Mouse (Mus musculus): ENCODE measurements around the gene Osbpl6. TPM values are rescaled to one million over a fixed set of nuclear protein-coding genes. Genes with fewer than 3 reads are reported as not detected.
A peak's percentile ranks its signal among the peaks of the same experiment; 100 is the strongest.

The Osbpl6 gene
- polyA plus RNA-seq, 1 experiment from 2014 or later: 13.8 TPM

DNA sequence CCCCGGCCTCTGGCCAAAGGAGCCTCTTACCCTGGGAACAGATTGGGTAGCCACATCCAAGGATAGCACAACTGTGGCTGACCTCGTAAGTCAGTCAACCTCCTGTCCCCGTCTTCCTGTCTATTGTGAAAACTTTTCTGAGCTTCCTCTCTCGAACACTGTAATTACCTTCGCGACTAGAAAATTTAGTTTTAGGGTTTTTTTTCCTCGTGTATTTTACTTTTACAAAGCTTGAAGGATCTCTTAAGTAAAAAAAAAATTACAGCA is 35.7 kb upstream of the Osbpl6 start:
- Histone ChIP-seq H3K9me3 (ENCODE audit: control insufficient read depth, low read length) (no peaks in the 10 kb centered on the region), H3K4me3 (ENCODE audit: low read depth, low read length) (peak overlapping the region; percentile 94), H3K9ac (ENCODE audit: low read length) (peak overlapping the region; percentile 90), H3K4me1 (replicated peaks; ENCODE audit: control insufficient read depth, insufficient read depth, low read length) (peaks cover 3% of the 10 kb centered on the region; the same call in 1 of the 2 replicates), H3K36me3 (ENCODE audit: control insufficient read depth, insufficient read depth, low read length) (no peaks in the 10 kb centered on the region; the same call in 1 of the 2 replicates), H3K27ac (ENCODE audit: low read depth, low read length) (no peak overlapping the region), H3K4me2 (ENCODE audit: low read depth, low read length, severe bottlenecking) (peak overlapping the region; percentile 72), H3K27me3 (ENCODE audit: control insufficient read depth, insufficient read depth, low read length) (no peaks in the 10 kb centered on the region)
- WGBS: 5% methylated on average over 7 of the region's 7 CpGs
- no peak for ATAC-seq (replicated peaks; ENCODE audit: low FRiP score)
- DNase-seq (ENCODE audit: low spot score): no peak

DNA sequence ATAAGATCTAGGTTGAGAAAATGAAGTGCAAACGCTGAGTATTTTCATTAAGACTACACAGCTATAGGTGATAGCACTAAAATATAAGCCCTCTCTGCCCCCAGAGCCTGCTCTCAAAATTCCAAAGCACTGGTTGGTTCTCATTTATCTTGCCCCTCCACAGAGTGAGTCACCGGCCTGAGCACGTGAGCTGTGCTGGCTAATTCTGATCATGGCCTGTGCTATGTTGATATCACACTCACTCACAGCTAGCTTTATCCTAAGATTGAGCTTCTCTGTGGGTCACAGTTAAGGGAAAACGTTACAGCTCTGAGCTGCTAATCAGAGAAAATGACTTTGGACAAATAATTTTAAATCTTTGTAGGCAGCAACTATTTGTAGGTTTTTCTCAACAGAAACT is 34.1 kb upstream of the Osbpl6 start:
- no peak for DNase-seq (ENCODE audit: low spot score)
- WGBS: 90% methylated on average over 4 of the region's 4 CpGs
- Histone ChIP-seq H3K4me2 (ENCODE audit: low read depth, low read length, severe bottlenecking) (no peak overlapping the region), H3K9me3 (ENCODE audit: control insufficient read depth, low read length) (no peaks in the 10 kb centered on the region), H3K9ac (ENCODE audit: low read length) (no peak overlapping the region), H3K27me3 (ENCODE audit: control insufficient read depth, insufficient read depth, low read length) (no peaks in the 10 kb centered on the region), H3K4me1 (replicated peaks; ENCODE audit: control insufficient read depth, insufficient read depth, low read length) (peaks cover 3% of the 10 kb centered on the region; the same call in 1 of the 2 replicates), H3K4me3 (ENCODE audit: low read depth, low read length) (no peak overlapping the region), H3K27ac (ENCODE audit: low read depth, low read length) (no peak overlapping the region), H3K36me3 (ENCODE audit: control insufficient read depth, insufficient read depth, low read length) (no peaks in the 10 kb centered on the region; the same call in none of the 2 replicates)
- no peak for ATAC-seq (replicated peaks; ENCODE audit: low FRiP score)

DNA sequence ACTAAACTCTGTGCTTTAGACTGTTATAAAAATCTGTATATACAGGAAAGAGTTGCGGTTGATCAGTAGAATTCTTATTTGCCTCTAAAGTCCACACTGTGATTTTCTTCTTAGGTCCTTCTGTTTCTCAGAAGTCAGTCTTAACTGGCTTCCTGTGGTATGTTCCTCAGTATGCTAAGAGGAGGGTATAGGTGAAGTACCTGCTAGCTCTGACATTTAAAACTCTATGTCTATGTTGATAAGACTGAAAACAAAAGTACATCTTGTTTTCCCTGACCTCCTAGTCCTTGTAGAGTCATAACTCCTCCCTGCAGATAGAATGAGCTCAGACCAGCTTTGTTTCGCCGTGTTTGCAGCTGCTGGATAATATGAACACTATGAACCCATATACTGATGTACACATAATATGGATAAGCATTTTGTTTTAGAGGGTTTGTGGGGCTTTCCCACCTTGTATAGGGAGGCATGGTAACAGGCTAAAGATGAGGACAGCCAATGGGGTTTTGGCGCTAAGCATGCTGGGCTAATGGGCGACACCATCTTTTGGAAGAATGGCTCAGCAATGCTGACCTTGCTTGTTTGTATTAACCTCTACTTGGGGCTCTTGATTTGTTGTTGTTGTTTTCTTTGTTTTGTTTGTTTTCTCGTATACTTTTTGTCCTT is 31.6 kb upstream of the Osbpl6 start:
- DNase-seq (ENCODE audit: low spot score): no peak
- no peak overlapping the region for H3K27ac ChIP-seq (ENCODE audit: low read depth, low read length)
- ATAC-seq (replicated peaks; ENCODE audit: low FRiP score): no peak
- no peak overlapping the region for H3K4me3 ChIP-seq (ENCODE audit: low read depth, low read length)
- H3K9ac ChIP-seq (ENCODE audit: low read length): no peak overlapping the region
- no peak overlapping the region for H3K4me2 ChIP-seq (ENCODE audit: low read depth, low read length, severe bottlenecking)
- peaks cover 3% of the 10 kb centered on the region for H3K36me3 ChIP-seq (ENCODE audit: control insufficient read depth, insufficient read depth, low read length)
- H3K4me1 ChIP-seq (replicated peaks; ENCODE audit: control insufficient read depth, insufficient read depth, low read length): peaks cover 3% of the 10 kb centered on the region; the same call in 1 of the 2 replicates
- H3K27me3 ChIP-seq (ENCODE audit: control insufficient read depth, insufficient read depth, low read length): no peaks in the 10 kb centered on the region
- no peaks in the 10 kb centered on the region for H3K9me3 ChIP-seq (ENCODE audit: control insufficient read depth, low read length)
- WGBS: 91% methylated on average over 6 of the region's 6 CpGs

DNA sequence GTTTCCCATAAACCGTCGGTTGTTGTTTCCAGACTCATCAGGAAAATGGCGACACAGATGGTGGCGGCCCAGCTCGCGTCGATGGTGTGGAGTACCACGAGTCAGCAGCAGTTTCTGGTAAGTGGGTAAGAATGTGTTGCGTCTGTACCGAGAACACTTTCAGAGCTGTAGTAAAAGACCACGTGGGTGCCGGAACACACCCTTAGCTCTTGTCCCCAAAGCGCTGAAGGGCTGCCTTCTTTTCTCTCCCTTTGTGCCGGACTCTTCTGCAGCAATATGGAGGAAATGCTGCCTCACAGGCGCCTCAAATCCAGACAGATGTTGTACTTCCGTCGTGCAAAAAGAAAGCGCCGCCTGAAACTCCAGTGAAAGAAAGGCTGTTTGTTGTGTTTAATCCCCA is 27.7 kb upstream of the Osbpl6 start:
- H3K27ac ChIP-seq (ENCODE audit: low read depth, low read length): no peak overlapping the region
- DNase-seq (ENCODE audit: low spot score): no peak
- no peak overlapping the region for H3K4me2 ChIP-seq (ENCODE audit: low read depth, low read length, severe bottlenecking)
- peaks cover 3% of the 10 kb centered on the region for H3K36me3 ChIP-seq (ENCODE audit: control insufficient read depth, insufficient read depth, low read length)
- H3K27me3 ChIP-seq (ENCODE audit: control insufficient read depth, insufficient read depth, low read length): no peaks in the 10 kb centered on the region
- H3K9me3 ChIP-seq (ENCODE audit: control insufficient read depth, low read length): no peaks in the 10 kb centered on the region
- ATAC-seq (replicated peaks; ENCODE audit: low FRiP score): no peak
- no peak overlapping the region for H3K4me3 ChIP-seq (ENCODE audit: low read depth, low read length)
- H3K9ac ChIP-seq (ENCODE audit: low read length): no peak overlapping the region
- H3K4me1 ChIP-seq (replicated peaks; ENCODE audit: control insufficient read depth, insufficient read depth, low read length): no peaks in the 10 kb centered on the region
- 95% methylated on average over 19 of the region's 19 CpGs for WGBS

DNA sequence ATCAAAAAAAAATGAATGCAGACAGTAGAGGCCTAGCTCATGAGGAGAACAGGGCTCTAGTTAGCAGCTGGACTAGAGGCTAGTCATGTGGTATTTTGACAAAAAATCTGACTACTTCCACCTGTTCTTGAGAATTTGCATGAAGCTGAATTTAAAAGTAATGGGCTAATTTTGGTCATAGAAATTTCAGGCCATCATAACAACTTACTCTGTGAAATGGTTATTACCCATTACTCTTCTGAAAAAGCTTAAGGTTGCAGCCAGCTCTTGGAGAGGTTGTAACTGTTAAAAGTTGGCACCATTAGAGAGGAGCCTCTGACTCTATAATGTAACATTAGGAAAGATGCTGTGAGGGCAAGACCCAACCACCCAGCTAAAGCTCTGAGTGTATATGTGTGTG is 19.8 kb upstream of the Osbpl6 start:
- H3K9me3 ChIP-seq (ENCODE audit: control insufficient read depth, low read length): no peaks in the 10 kb centered on the region
- no peaks in the 10 kb centered on the region for H3K27me3 ChIP-seq (ENCODE audit: control insufficient read depth, insufficient read depth, low read length)
- H3K4me1 ChIP-seq (replicated peaks; ENCODE audit: control insufficient read depth, insufficient read depth, low read length): no peaks in the 10 kb centered on the region
- H3K36me3 ChIP-seq (ENCODE audit: control insufficient read depth, insufficient read depth, low read length): no peaks in the 10 kb centered on the region
- ATAC-seq (replicated peaks; ENCODE audit: low FRiP score): no peak
- DNase-seq (ENCODE audit: low spot score): no peak
- H3K9ac ChIP-seq (ENCODE audit: low read length): no peak overlapping the region
- no peak overlapping the region for H3K27ac ChIP-seq (ENCODE audit: low read depth, low read length)
- no peak overlapping the region for H3K4me3 ChIP-seq (ENCODE audit: low read depth, low read length)
- no peak overlapping the region for H3K4me2 ChIP-seq (ENCODE audit: low read depth, low read length, severe bottlenecking)

DNA sequence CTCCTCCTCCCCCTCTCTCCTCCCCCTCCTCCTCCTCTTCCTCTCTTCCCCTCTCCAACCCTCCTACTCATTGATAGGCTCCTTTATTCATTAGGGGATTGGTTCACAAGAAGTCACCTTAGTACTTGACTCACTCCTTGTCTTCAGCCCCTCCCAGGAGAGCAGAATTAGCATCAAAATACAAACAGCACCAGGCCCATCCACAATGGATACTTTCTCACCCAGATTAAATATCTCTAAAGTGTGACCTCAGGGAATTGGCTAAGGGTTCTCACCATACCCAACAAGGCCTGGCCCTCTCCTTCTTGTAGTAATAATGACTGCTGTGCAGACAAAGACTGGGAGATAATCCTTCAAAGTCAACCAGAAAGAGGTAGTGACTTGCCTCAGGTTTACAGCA is 6.1 kb upstream of the Osbpl6 start:
- DNase-seq (ENCODE audit: low spot score) (no peak), ATAC-seq (replicated peaks; ENCODE audit: low FRiP score) (no peak)
- Histone ChIP-seq H3K36me3 (ENCODE audit: control insufficient read depth, insufficient read depth, low read length) (no peaks in the 10 kb centered on the region), H3K9me3 (ENCODE audit: control insufficient read depth, low read length) (no peaks in the 10 kb centered on the region), H3K27me3 (ENCODE audit: control insufficient read depth, insufficient read depth, low read length) (peaks cover 6% of the 10 kb centered on the region; the same call in 1 of the 2 replicates), H3K4me1 (replicated peaks; ENCODE audit: control insufficient read depth, insufficient read depth, low read length) (no peaks in the 10 kb centered on the region), H3K27ac (ENCODE audit: low read depth, low read length) (no peak overlapping the region), H3K4me3 (ENCODE audit: low read depth, low read length) (no peak overlapping the region), H3K9ac (ENCODE audit: low read length) (no peak overlapping the region), H3K4me2 (ENCODE audit: low read depth, low read length, severe bottlenecking) (no peak overlapping the region)

DNA sequence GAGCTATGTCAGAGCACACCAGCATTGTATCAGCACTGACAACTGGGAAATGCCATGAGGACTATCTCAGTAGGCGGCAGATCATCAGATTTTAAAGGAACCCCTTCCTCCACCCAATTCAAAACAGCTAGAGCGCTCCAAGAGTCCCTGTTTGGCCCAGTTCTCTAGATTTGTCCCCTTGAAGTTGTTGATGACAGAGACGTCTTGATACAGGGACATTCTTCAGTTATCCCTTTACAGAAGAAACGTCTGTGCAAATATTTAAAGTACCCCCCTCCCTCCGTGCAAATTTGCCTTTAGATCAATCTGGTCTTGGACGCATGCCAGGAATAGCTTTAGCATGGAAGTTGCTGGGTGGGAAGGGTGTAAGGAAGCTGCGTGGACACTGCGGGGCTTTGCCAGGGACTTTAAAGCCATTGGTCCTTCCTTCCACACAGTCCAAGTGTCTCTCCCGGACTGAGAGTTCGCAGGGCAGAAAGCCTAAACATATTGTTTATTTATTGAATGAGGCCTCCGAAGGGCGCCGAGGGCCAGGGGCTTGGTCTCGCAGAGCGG is 635 bp upstream of the Osbpl6 start:
- Histone ChIP-seq H3K9ac (ENCODE audit: low read length) (peak overlapping the region; percentile 77), H3K27me3 (ENCODE audit: control insufficient read depth, insufficient read depth, low read length) (peaks cover 8% of the 10 kb centered on the region; the same call in 1 of the 2 replicates), H3K4me2 (ENCODE audit: low read depth, low read length, severe bottlenecking) (peak overlapping the region; percentile 87), H3K4me3 (ENCODE audit: low read depth, low read length) (peak overlapping the region; percentile 79), H3K36me3 (ENCODE audit: control insufficient read depth, insufficient read depth, low read length) (no peaks in the 10 kb centered on the region), H3K9me3 (ENCODE audit: control insufficient read depth, low read length) (no peaks in the 10 kb centered on the region), H3K27ac (ENCODE audit: low read depth, low read length) (no peak overlapping the region), H3K4me1 (replicated peaks; ENCODE audit: control insufficient read depth, insufficient read depth, low read length) (no peaks in the 10 kb centered on the region)
- WGBS: 2% methylated on average over 15 of the region's 15 CpGs
- ATAC-seq (replicated peaks; ENCODE audit: low FRiP score) (no peak; the same call in 1 of the 2 replicates), DNase-seq (ENCODE audit: low spot score) (no peak)

DNA sequence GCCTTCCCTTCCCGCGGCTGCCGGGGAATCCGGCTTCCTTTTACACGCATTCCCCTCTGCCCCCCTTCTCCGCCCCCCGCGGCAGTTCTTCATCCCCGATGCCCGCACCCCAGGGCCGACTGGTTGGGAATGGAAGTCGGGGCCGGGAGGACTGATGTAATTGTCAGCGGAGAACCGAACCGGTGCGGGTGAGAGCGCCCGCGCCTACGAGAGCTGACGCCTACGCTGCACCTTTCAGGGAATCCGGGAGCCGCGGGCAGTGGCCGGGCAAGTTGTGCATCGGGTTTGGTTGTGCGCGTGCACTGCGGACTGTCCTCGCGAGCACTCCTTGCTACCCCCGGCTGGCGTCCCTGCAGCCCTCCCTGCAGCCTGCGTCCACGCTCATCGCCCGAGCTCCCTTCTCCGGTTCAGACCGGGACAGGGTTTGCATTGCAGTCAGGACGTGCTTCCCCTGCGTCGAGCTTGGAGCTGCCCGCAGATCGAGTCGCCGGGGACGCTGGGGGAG is 681 bp downstream of the Osbpl6 start:
- DNase-seq (ENCODE audit: low spot score): peak; percentile 85
- Histone ChIP-seq H3K4me2 (ENCODE audit: low read depth, low read length, severe bottlenecking) (peak overlapping the region; percentile 87), H3K27me3 (ENCODE audit: control insufficient read depth, insufficient read depth, low read length) (peaks cover 8% of the 10 kb centered on the region; the same call in 1 of the 2 replicates), H3K4me1 (replicated peaks; ENCODE audit: control insufficient read depth, insufficient read depth, low read length) (no peaks in the 10 kb centered on the region), H3K27ac (ENCODE audit: low read depth, low read length) (0 out of 2 replicates have a peak overlapping the region, but pooled peaks have one; percentile 6), H3K9ac (ENCODE audit: low read length) (peak overlapping the region; percentile 77), H3K9me3 (ENCODE audit: control insufficient read depth, low read length) (no peaks in the 10 kb centered on the region), H3K4me3 (ENCODE audit: low read depth, low read length) (peak overlapping the region; percentile 79), H3K36me3 (ENCODE audit: control insufficient read depth, insufficient read depth, low read length) (no peaks in the 10 kb centered on the region)
- peak; percentile 70 for ATAC-seq (replicated peaks; ENCODE audit: low FRiP score)
- WGBS: 0% methylated on average over 48 of the region's 49 CpGs

DNA sequence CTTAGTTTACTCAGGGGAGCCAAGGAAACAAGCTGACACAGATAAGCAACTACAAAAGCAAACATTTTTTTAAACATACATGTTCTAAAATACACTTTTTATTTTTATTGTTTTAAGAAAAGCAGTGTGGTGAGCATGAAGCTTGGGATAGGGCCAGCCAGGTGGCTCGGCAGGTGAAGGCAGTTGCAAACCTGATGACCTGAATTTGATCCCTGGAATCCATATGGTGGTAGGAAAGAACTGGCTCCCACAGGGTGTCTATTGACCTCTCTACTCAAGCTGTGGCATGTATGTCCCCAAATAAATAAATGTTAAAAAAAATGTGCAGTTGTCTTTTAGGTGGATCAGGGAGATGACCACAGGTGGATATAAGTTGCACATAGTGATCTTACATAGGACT is 3.2 kb downstream of the Osbpl6 start:
- ATAC-seq (replicated peaks; ENCODE audit: low FRiP score) (no peak), DNase-seq (ENCODE audit: low spot score) (no peak)
- no peaks in the 10 kb centered on the region for H3K9me3 ChIP-seq (ENCODE audit: control insufficient read depth, low read length)
- H3K4me3 ChIP-seq (ENCODE audit: low read depth, low read length): no peak overlapping the region
- peaks cover 6% of the 10 kb centered on the region; the same call in 1 of the 2 replicates for H3K27me3 ChIP-seq (ENCODE audit: control insufficient read depth, insufficient read depth, low read length)
- H3K36me3 ChIP-seq (ENCODE audit: control insufficient read depth, insufficient read depth, low read length): no peaks in the 10 kb centered on the region
- no peak overlapping the region for H3K27ac ChIP-seq (ENCODE audit: low read depth, low read length)
- no peaks in the 10 kb centered on the region for H3K4me1 ChIP-seq (replicated peaks; ENCODE audit: control insufficient read depth, insufficient read depth, low read length)
- no peak overlapping the region for H3K4me2 ChIP-seq (ENCODE audit: low read depth, low read length, severe bottlenecking)
- WGBS: 86% methylated on average over 1 of the region's 1 CpGs
- no peak overlapping the region for H3K9ac ChIP-seq (ENCODE audit: low read length)
